Mouse (Mus musculus) cerebellum, postnatal 4 days (tissue): Measurements from ENCODE around the gene Med14.

Experiments used
- DNase-seq, 2 experiments: peaks; one replicate each; pipeline ENCODE4 v3.0.0; 2022; ENCODE audit warnings: low spot score in 2 of 2, mixed read lengths in 1 of 2

Med14 gene

GRCm38 (mm10) chrX:12673054-12673775 is 88.7 kb downstream of the Med14 start, which contains the start of gene 1810030O07Rik:
TSS of gene 1810030O07Rik (minus strand) at chrX:12673668.
- peak; percentile 53 to 76 for DNase-seq

GRCm38 (mm10) chrX:12653879-12654278 is 108.0 kb downstream of the Med14 start:
- no peak for DNase-seq

GRCm38 (mm10) chrX:12651906-12652305 is 110.0 kb downstream of the Med14 start:
- DNase-seq = no peak

GRCm38 (mm10) chrX:12645531-12646304 is 116.2 kb downstream of the Med14 start:
- peak in 1 of 2 experiments; percentile 37 for DNase-seq

GRCm38 (mm10) chrX:12644976-12645375 is 116.9 kb downstream of the Med14 start:
- no peak for DNase-seq
